Mouse (Mus musculus) thymus, adult 2 months (tissue): ENCODE data around the gene BC028528.

Experiments used
- CTCF ChIP-seq: fragments of 200-500 bp; IDR thresholded peaks from 2 replicates; pipeline ENCODE4 v1.5.1; 2012; ENCODE audit warnings: mild to moderate bottlenecking, control low read depth, low read length, moderate library complexity, borderline replicate concordance; ENCODE audit not compliant: control insufficient read depth, poor library complexity, insufficient read depth; ENCODE audit errors: extremely low read depth
- POLR2A ChIP-seq: fragments of 200-500 bp; IDR thresholded peaks from 2 replicates; pipeline ENCODE4 v1.6.1; 2012; ENCODE audit warnings: mild to moderate bottlenecking, low read length, control low read depth, moderate library complexity; ENCODE audit not compliant: control insufficient read depth, poor library complexity, insufficient read depth; ENCODE audit errors: extremely low read depth

DNA sequence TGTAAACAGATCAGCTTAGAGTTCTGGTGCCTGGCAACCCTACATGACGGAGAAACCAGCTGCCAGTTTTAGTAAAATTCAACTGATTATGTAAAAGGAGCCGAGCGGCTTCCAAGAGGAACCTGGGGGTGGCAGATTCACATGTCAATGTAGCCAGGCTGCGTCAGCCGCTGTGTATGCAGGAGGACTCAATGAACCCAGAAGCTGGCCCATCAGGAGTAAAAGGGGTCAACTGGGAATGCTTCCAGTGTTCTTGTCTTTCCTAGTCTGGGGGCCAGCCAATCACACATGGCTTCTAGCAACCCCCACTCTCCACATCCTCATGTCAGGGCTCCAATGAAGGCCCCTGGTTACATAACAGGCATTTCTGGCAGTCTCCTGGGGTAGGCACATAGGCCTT lies 26.8 kb downstream of the BC028528 start:
- TF ChIP-seq CTCF (no peak), POLR2A (no peak)
